Mouse (Mus musculus) cerebellum, postnatal 10 days (tissue): ENCODE measurements around the gene Gm21992.
A peak's percentile ranks its signal among the peaks of the same experiment; 100 is the strongest.

ENCODE experiments used
- DNase-seq, 2 experiments: peaks; one replicate each; pipeline ENCODE4 v3.0.0; 2021; ENCODE audit warnings: mixed read lengths in 2 of 2

Gm21992 gene

DNA sequence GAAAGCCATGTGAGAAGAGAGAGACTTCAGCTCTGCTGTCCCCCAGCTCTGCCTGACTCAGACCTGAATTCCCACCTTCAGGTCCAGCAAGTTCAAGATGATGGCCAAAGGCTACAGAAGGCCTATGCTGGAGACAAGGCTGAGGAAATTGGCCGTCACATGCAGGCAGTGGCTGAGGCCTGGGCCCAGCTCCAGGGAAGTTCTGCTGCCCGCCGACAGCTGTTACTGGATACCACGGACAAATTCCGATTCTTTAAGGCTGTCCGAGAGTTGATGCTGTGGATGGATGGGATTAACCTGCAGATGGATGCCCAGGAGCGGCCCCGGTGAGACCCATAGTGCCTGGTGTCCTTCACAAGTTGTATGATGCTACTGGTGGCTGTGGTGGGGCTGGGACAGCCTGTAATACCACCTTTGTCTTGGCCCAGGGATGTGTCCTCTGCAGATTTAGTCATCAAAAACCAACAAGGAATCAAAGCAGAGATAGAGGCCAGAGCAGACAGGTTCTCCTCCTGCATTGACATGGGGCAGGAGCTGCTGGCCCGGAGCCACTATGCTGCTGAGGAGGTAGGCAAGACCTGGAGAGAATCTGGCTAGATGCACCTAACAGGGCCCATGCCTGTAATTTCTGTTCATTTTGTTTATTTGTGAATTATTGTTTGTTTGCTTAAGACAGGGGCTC is 63.6 kb downstream of the Gm21992 start:
- DNase-seq = peak; percentile 49 to 58

GRCm38 (mm10) chr19:4746611-4747010 is 64.8 kb downstream of the Gm21992 start:
- peak; percentile 90 to 92 for DNase-seq

DNA sequence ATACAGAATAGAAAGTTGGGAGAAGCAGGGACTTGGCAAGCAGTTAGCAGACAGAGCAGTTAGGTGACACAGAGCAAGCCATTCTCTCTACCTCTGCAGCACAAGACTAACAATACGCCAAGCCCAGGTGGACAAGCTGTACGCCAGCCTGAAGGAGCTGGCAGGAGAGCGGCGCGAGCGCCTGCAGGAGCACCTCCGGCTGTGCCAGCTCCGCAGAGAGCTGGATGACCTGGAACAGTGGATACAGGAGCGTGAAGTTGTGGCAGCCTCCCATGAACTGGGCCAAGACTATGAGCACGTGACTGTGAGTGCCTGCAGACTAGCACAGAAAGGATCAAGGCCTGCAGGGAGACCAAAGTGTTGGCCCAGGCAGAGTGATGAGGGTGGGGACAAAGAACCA is 65.7 kb downstream of the Gm21992 start:
- peak in 1 of 2 experiments; percentile 38 for DNase-seq

DNA sequence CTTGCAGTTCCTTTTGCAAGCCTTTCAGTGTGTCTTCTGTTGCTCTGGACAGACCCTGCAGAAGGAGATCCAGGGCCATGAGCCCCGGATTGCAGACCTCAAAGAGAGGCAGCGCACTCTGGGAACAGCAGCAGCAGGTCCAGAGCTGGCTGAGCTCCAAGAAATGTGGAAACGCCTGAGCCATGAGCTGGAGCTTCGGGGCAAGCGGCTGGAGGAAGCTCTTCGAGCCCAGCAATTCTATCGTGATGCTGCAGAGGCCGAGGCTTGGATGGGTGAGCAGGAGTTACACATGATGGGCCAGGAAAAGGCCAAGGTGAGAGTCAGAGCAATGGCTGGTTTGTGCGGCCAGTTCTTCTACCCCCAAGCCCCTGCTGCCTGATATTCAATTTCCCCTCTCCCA is 66.4 kb downstream of the Gm21992 start:
- peak; percentile 73 to 76 for DNase-seq

GRCm38 (mm10) chr19:4744026-4744425 is 67.4 kb downstream of the Gm21992 start:
- DNase-seq = no peak

- peak; percentile 69 to 81 for DNase-seq
These were observed 67.9 kb downstream of the Gm21992 start for GRCm38 (mm10) chr19:4743524-4743923.

DNA sequence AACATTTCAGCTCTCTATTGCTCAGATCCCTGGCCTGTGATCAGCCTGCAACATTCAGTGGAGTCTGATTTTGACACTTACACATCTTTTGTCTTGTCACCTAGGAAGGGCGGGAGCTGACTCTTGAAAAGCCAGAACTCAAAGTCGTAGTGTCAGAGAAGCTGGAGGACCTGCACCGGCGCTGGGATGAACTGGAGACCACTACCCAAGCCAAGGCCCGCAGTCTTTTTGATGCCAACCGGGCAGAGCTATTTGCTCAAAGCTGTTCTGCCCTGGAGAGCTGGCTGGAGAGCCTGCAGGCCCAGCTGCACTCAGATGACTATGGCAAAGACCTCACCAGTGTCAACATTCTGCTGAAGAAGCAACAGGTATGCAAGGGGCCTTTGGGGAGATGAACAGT is 69.2 kb downstream of the Gm21992 start:
- DNase-seq = no peak

GRCm38 (mm10) chr19:4741482-4741881 is 69.9 kb downstream of the Gm21992 start:
- no peak for DNase-seq

DNA sequence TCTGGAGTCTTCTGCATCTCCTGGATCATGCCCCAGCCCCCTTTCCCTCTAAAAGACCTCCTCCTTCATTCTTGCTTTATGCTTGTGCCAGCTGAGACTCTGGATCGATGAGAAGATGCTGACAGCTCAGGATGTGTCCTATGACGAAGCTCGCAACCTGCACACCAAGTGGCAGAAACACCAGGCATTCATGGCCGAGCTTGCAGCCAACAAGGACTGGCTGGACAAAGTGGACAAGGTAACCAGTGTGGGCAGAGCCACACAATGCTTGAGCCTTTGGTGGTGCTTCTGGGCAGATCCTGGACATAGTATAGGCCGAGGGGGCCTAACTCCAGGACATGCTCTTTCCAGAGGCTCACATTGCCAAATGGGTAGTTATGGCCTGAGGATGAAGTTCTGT is 71.7 kb downstream of the Gm21992 start:
- DNase-seq = no peak

DNA sequence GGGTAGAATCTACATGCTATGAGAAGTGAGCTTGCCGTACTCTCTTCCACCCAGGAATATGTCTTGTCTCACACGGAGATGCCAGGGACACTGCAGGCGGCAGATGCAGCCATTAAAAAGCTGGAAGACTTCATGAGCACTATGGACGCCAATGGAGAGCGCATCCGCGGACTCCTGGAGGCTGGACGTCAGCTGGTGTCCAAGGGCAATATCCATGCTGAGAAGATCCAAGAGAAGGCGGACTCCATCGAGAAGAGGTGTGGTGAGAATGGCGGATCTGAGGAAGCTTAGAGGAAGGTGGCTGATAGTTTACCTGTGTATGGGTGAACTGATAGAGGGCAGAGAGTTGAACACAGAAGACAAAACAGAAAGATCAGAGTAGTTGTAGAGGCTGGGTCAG is 72.4 kb downstream of the Gm21992 start:
- DNase-seq = no peak

- no peak for DNase-seq
These were observed 73.5 kb downstream of the Gm21992 start for GRCm38 (mm10) chr19:4737866-4738265.

DNA sequence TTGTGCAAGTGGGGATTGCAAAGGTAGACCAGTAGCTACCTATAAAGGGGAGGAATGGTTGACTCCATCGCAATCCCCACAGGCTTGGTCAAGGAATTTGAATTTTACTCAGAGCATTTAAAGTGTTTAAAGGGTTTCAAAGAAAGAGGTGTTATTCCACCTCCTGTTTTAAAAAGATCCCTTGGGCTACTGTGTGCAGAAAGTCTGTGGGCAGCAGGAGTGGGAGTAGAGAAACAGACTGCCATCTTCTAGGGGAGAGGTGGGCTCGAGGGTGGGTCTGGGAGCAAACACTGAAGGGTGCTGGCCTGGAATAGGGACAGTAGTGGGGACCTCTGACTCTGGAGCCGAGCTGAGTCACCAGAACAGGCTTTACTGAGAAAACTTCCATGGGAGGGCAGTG is 78.4 kb downstream of the Gm21992 start:
- no peak for DNase-seq

GRCm38 (mm10) chr19:4729186-4729585 is 82.2 kb downstream of the Gm21992 start:
- DNase-seq = no peak

GRCm38 (mm10) chr19:4720671-4721244 is 90.7 kb downstream of the Gm21992 start:
- peak; percentile 60 to 65 for DNase-seq

DNA sequence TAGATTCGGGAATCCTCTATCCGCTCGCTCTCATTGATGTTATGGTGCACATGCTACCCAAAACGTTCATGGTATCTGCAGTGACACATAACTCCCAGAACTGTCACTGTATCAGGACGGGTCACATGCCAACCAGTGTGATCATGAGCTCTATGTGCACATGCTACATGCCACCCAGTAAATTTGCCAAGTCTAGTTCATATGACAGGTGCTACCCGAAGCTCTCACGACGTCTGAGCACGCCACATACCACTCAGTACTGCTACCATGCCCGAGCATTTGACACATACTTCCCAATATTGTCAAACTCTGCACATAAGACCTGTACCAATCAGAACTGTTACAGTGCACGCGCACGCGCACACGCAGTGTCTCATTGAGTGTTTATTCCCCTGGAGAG is 91.3 kb downstream of the Gm21992 start:
- no peak for DNase-seq

DNA sequence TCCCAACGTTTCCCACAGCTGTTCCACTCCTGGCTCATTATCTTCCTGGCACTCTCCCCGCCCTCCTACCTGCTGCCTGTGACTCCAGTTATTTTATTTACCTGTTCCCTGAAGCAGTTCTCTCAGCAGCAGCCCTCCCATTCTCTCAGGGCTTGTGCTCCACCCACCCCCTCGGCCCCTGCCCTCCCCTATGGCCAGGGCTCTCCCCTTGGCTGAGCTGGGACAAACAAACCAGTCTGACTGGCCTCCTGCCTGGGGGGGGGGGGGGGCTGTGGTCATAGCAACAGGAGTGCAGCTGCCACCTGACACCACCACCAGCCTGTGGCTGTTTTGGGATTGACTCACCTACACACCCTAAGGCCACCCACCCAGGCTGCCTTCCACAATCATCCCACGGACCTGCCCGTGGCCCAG is 92.1 kb downstream of the Gm21992 start:
- DNase-seq = no peak

GRCm38 (mm10) chr19:4718716-4719115 is 92.7 kb downstream of the Gm21992 start:
- no peak for DNase-seq

GRCm38 (mm10) chr19:4717281-4717680 is 94.1 kb downstream of the Gm21992 start:
- no peak for DNase-seq

DNA sequence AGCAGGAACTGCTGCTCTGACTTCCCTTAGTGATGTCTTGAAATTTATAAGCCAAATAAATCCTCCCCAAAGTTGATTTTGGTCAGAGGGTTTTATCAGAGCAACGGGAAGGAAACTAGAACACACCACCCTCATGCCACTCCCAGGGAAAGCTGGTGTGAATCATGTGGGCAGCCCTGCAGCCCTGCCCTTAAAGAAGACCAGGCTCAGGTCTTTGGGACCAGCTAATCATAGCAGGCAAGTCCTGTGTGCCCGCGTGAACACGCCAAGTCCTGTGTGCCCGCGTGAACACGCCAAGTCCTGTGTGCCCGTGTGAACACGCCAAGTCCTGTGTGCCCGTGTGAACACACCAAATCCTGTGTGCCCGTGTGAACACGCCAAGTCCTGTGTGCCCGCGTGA is 94.7 kb downstream of the Gm21992 start:
- no peak for DNase-seq

- no peak for DNase-seq
These were observed 97.5 kb downstream of the Gm21992 start for GRCm38 (mm10) chr19:4713886-4714285.

- peak in 1 of 2 experiments; percentile 55 for DNase-seq
These were observed 98.5 kb downstream of the Gm21992 start for GRCm38 (mm10) chr19:4712781-4713526.

DNA sequence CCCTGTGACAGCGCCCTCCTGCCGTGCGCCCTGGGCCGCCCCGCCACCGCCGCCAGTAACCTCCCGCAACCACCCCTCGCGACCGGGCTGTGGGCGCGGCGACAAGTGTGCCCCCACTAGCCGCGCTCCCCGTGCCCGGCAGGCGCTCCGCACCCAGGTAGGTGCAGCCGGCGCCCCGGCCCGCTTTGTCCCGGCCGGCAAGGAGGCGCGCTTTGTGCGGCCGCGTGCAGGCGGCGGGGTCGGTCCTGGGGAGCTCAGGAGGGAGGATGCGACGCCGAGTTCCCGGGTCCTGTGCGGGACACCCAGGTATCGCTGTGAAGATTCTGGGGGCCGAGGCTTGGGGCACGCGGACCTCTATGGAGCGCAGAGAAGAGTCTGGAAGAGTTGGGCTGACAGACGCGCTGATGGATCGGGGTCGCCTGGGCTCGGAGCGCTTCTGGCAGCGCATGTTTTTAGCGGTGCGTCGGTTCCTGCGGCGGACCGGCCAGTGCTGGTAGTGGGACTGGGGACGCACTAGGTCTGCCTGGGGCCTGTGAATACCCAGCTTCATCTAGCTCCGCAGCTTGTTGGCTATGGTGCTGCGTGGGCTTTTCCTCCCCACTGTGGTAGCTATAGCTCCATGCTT is 99.1 kb downstream of the Gm21992 start:
- DNase-seq = peak; percentile 68 to 76

DNA sequence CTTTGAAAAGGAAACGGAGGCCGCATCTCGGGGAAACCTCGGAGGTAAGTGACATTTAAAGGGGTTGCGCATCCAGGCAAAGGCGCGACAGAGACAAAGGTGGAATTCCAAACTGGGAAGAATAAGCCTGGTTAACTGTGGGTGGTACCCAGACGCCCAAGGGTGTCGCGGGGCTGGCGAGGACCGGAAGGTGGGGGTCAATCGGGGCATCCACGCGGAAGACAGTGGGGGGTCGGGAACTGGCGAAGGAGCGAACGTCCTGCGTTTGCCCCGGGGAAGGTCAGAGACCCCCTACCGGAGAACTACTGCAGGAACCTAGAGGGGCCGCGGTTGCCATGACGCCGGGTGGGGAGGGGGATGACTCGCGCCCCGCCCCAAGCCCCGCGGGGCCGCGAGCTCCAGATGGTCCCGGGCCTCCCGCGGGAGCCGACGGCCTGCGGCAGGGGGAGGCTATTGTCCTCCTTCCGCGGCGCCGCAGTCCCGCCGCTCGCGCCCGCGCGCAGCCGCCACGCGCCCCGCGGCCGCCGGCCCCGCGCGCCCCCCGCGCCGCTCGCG is 99.7 kb downstream of the Gm21992 start:
- peak; percentile 86 to 88 for DNase-seq
